Mouse (Mus musculus): Measurements from ENCODE around the gene Arx.

Arx gene

DNA sequence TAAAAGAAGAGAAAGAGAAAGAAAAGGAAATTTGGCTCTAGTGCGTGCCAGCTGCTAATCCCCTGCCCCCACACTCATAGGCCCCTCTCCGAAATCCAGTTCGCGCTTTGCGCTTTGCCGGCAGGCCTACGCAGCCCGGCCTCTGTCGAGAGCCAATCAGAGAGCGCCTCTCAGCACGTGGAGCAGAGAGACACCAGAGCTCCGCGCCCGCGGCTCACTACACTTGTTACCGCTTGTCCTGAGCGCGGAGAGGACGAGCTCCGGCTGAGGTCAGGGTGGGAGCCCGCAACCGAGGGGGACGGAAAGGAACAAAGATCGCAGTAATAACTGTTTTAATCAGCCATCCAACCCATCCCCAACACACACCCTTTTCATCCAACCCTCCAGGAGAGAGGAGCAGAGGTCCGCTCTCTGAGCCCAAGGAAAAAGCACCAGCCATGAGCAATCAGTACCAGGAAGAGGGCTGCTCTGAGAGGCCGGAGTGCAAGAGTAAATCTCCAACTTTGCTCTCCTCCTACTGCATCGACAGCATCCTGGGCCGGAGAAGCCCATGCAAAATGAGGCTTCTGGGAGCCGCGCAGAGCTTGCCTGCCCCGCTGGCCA, at the start of gene Arx:
TSS of gene Arx (plus strand) at position 155 of the 603 bp plus-strand sequence.
- WGBS = 8% methylated on average over 31 of the region's 31 CpGs

DNA sequence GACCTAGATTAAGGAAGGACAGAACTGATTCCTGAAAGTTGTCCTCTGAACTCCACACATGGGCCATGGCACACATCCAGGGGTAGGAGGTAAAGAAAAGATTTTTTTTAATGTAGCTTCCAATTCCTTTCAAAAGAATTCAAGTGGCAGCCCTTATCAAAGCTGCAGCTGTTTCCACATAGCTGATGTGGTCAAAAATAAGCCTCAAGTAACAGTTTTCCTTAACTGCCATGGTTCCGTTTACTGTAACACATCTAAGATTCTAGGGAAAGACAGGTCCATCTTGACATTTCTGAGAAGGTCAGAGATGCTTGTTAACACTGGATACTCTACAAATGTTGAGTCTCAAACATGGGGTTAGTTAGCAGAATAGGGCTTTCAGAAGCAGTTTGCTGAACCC, 34.9 kb upstream of the Arx start:
- WGBS = 86% methylated on average over 1 of the region's 1 CpGs

DNA sequence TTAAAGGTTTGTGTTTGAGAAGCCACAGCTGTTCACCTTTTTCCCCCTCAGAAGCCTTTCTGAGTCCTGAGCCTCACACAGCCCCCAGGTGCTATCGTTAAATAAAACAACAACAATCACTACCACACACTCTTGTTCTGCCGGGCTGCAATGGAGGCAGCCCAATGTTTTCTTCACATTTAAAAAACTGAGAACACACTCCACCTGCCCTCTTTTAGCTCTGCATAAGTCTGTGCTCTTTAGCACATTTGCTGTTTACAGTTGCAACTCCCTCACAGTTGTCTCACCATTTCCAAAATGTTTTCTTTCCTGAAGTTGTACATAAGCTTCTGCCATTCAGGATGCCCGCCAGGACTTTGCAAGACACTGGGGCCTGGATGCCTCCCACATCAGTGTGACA, 10.6 kb upstream of the Arx start:
- 31% methylated on average over 3 of the region's 3 CpGs for WGBS

DNA sequence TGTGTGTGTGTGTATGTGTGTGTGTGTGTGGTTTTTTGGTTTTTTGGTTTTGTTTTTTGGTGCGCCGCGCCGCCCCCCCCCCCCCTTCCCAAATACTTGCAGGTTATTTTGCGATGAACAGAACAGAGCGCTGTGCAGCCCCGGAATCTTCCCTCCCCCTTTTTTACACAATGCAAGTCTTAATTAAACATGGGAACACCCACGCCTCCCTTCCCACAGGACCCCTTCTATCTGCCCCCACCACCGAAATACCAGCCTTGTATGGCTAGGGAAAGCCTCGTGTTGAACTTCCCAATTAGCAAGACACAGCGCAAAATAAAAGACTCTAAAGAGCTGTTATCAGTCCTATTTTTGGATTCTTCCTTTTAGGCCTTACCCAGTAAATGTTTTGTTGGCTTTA, 6.3 kb upstream of the Arx start:
- WGBS = 15% methylated on average over 3 of the region's 11 CpGs

DNA sequence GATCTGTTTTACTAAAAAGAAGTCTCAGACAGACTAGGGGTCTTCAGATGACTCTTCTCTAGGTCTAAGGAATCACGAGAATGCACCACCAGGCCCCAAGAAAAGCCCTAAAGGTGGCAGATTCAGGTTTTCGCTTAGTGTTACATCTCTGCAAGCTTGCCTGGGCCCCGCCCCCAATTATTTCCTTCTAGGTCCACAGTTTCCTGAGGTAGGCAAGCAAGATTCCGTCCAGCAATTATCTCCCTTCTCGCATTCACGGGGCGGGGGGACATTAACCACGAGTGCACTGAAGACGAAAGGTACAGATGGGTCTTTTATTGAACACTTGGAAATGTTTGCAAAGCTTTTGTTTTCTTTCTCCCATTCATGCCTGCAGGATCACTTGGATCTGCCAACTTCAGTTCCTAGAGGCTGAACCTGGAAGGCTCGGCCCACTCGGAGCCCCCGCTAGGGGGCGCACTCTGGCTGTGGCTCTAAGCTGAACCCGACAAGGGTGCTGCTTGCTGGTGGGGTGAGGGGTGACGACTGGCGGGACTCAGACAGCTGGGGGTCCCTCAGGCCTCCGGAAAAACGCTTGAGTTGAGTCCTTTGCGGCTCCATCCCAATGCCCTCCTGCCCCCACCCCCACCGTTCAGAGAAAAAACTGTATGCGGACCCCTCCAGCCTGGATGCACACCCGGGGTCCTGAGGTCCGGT, 5.1 kb upstream of the Arx start:
- WGBS = 9% methylated on average over 23 of the region's 23 CpGs

DNA sequence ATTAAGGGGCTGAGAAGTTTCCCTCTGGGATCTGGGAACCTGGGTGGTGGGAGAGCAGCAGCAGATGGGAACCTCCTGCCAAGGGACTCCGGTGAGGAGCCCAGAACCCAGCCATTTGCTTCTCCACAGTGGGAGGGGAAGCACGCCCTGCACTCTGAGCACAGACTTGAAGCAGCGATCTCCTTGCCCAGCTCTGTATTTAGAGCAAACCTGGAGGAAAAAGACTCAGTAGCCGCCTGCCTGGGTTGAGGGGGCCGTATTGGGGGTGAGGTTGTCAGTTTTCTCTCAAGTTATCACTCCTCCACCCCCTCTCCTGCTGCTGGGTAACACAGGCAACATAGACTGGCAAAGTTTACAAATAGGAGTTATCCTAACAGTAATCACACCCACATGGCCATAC, 4.5 kb upstream of the Arx start:
- 1% methylated on average over 5 of the region's 5 CpGs for WGBS

DNA sequence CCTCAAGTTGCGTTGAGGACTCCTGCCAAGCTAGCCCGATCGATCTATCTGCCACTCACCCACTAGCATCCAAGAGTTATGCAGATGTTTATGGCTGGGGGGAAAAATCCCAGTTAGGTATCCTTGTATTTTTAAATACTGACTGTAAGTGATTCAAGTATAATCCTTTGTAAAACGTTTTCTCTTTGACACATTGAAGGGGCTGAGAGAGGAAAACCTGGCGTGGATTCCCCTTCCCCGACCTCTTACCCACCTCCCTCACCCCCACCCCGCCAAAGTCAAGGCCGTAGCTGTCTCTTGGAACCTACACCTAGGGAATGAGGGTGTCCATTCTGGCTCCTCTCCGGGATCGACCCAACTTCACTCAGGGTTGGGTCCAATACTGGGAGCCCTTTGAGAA, 1.2 kb upstream of the Arx start:
- WGBS = 9% methylated on average over 10 of the region's 10 CpGs

DNA sequence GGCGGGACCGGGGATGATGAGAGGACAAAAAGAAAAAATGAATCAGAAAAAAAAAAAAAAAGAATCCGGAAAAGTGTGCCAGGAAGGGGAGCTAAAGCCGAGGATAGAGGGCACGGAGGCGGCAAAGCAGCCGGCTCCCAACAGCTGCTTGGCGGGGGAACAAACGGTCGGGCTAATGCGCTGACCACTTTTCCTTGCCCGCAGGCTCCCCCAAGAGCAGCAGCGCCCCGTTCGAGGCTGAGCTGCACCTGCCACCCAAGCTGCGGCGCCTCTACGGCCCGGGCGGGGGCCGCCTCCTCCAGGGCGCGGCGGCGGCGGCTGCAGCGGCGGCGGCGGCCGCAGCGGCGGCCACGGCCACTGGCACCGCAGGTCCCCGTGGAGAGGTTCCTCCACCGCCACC, 2.1 kb downstream of the Arx start:
- WGBS = 9% methylated on average over 11 of the region's 37 CpGs

DNA sequence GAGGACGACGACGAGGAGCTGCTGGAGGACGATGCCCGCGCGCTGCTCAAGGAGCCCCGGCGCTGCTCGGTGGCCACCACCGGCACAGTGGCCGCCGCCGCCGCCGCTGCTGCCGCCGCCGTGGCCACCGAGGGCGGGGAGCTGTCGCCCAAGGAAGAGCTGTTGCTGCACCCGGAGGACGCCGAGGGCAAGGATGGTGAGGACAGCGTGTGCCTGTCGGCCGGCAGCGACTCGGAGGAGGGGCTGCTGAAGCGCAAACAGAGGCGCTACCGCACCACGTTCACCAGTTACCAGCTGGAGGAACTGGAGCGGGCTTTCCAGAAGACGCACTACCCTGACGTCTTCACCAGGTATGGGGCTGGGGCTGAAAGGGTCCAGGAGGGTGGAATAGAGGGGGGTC, 2.8 kb downstream of the Arx start:
- WGBS = 5% methylated on average over 35 of the region's 37 CpGs

DNA sequence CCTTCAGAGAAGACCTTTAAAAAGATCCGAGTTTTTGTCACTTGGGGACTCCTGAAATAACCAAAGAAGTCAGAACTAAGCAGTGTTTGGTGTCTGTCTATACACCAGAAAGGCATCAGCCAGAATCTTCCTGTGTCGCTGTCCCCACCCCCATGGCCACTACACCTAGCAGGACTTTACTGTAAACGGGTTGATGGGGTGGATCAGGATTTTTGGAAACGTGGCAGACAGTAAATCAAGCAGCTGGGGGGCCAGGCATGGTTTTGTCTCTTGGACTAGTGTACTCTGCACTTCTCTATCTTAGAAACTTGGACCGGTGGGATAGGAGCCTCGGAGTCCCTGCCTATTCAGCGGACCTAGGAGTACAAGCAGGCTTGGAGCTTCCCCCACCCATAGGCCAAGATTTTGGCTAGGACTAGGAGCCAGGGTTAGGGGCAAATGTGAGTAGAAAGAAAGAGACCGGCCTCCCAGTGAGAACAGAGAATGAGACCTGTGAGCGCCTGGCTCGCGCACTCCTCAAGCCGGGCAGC, 3.7 kb downstream of the Arx start:
- 7% methylated on average over 12 of the region's 12 CpGs for WGBS

DNA sequence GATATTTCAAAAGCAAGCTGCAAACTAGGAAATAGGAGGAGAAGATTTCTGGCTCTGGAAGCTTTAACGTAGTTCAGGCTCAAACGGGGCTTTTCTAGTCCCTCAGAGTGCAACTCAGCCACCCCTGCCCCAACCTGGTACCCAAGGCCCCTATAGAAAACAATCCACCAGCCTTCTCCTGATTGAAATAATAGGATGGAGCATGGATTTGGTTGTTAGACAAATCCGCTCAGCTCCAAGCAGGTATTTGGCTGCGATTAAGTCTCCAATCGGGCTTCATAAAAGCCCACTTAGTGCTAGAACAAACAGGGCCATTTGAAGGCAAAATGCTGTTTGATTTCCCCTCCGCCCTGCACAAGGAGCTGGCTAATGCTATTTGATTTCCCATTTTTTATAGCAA, 5.8 kb downstream of the Arx start:
- 29% methylated on average over 6 of the region's 6 CpGs for WGBS

DNA sequence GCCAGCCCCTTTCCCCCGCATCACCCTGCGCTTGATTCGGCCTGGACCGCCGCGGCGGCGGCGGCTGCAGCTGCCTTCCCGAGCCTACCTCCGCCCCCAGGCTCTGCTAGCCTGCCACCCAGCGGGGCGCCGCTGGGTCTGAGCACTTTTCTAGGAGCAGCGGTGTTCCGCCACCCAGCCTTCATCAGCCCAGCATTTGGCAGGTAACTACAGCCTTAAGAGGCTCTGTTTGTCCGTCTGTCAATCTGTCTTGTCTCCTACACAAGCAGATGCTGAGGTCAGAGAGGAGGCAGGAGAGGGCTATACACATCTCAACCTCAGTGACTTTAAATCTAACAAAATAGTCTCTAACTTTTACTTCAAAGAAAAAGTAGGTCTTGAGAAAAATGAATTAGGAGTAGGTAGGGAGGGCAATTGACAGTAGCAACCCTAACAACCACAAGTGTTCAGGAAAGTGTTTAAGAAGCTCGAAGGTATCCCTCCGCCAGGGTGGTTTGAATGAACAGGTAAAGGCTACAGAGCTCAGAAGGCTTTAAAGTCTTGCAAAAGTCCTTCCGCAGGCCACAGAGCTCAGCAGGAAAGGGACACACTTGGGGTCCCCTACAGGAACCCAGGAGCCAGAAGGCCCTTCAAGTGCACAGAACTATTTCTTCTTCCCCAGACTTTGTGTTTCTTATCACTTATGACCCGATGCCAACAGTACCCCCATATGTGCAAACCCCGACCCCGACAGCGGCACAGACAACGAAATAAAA, 8.7 kb downstream of the Arx start:
- 11% methylated on average over 24 of the region's 25 CpGs for WGBS

DNA sequence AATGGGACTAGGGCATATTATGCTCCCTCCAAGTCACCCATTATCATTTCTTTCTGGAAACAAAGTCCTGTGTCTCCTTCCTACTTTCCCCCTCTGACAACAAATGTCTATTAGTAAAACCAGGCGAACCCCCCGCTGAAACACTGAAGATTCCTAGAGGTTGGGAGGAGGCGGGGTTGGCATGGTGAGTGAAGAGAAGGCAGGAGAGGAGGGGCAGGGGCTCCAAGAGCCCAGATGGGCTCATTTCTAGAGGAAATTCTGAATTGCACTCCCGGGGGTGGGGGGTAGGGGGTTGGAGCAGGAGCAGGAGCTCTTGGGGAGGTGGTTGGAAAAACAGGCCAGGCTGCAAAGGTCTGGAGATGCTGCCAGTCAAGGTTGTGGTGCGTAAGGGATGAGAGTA, 9.6 kb downstream of the Arx start:
- 15% methylated on average over 5 of the region's 5 CpGs for WGBS

DNA sequence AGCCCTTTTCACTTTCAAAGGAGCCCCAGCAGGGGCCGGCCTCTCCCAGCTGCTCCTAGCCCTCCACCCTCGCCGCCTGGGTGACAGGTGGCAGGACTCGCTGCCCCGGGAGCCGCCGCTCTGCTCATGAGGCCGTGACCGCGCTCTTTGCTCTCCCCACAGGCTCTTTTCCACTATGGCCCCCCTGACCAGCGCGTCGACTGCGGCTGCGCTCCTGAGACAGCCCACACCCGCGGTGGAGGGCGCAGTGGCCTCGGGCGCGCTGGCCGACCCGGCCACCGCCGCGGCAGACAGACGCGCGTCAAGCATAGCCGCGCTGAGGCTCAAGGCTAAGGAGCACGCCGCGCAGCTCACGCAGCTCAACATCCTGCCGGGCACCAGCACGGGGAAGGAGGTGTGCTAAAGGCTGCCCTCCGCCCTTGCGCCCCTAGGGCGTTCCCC, 10.8 kb downstream of the Arx start:
- 8% methylated on average over 35 of the region's 40 CpGs for WGBS

DNA sequence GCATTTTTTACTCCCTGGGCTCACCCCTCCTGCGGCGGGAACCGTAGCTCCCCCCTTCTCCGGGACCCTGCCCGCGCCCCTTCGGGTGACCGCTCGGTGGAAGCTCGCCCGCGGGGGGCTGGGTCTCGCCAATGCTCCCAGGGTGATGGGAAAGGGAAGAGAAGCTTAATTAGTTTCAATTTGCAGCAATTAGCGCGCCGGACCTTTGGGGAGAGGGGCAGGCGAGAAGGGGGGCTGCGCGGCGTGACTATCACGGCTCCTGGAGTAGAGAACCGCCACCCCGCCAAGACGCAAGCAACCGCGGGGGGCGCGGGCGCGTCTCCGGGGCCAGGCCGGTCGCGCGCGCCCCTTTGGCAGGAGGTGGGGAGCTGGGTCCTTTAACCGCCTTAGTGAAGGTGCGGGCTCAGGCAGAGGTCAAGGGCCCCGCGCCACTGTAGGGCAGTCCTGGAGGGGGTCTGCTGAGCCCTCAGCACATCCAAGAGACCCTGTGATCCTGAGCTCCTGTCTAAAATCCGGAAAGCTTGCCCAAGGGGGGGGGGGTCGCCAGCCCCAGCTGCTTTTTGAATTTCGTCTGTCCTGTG, 12.9 kb downstream of the Arx start:
- 6% methylated on average over 43 of the region's 43 CpGs for WGBS

DNA sequence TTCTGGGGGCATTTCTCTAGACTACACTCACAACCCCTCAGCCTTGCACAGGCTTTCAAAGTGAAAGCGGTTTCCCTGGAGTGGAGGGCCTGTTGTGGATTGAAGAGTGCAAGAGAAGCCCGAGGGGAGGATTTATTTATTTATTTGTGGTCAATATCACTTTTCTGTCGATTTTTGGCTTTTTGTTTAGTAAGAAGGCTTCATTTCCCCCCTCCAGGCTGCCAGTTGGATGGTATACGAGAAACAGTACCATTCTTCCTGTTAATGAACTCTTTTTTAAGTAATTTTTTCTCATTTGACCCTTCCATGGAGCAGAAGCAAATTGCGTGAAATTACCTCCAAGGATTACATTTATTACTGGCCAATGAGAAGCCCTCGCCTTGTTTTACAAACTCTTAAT, 13.5 kb downstream of the Arx start:
- WGBS = 40% methylated on average over 6 of the region's 6 CpGs

DNA sequence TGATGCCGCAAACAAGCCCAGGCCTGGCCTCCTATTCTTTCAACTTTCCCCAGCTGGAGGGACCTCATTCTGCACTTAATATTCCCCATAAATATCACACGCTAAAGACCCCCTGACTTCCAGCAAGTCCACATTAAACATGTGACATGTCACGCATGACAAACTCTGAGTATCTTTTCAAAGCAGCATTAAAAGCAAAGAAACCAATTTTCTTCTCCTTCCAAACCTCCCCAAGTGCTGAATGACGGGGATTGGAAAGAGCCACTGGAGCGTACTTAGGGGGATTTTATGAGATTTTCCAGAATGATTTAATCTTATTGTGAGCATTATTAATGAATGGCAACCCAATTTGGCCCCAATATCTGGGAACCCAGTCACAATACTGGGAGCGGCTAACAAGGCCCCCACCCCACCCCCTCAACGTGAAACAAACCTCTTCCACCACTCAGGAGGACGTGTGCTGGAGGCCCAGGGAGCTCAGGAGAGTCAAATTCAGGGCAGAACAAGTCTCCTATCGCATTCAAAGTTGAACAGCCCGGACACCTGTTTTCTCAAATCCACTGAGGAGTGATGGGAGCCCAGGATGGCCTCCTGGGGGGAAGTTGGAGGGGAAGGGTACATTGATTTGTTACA, 14.1 kb downstream of the Arx start:
- 44% methylated on average over 10 of the region's 10 CpGs for WGBS

DNA sequence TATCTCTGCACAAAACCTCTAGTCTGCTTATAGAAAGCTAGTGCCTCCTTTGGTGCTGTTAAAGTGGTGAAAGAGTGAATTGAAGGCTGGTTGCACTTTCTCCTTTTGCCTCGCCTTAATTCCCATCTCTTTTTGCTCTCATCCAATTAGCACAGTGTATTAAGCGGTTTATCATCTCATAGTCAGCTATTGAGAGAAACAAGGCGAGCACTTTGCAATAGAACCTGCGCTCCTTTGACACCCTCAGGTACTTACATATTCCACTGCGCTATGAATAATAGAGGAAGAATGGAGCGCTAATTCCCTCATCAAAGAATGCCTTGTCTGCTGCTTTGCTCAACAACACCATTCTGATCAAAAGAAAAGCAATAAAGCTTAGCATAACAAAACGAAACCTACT, 15.6 kb downstream of the Arx start:
- 30% methylated on average over 7 of the region's 7 CpGs for WGBS

DNA sequence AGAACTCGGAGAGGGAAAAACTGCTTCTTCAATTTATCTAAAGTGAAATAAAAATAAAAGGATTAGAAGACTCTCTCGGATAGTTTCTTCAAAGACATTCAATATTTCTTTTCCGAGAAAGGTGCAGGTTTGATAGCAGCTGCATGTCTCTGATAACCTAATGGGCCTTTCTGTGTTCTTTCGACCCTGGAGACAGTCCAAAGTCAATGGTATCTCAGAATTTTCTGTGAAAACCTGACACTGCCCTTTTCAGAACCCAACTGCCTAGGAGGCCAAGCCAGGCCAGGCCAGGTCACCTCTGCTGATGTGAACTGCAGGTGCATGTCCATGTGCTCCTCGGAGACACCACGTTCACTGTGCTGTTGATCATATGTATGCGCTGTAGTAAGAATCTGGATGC, 19.5 kb downstream of the Arx start:
- 93% methylated on average over 7 of the region's 7 CpGs for WGBS

DNA sequence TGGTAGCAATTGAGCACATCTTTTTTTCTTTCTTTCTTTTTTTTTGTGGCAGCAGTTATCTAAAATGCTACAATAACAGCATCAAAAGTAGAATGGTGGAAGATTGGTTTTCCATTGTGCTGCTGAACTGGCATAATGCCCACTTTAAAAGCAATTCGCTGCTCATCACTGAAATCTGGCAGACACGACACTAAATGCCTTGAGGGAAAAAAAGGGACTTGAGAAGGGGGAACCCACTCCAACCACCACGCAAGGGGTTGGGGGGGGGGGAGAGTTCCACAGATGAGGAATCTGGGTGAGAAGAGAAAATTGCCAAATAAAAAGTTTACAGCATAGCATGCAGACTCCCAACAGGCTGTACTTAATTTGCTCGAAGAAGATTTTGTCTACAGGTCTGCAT, 31.3 kb downstream of the Arx start:
- 54% methylated on average over 4 of the region's 4 CpGs for WGBS

DNA sequence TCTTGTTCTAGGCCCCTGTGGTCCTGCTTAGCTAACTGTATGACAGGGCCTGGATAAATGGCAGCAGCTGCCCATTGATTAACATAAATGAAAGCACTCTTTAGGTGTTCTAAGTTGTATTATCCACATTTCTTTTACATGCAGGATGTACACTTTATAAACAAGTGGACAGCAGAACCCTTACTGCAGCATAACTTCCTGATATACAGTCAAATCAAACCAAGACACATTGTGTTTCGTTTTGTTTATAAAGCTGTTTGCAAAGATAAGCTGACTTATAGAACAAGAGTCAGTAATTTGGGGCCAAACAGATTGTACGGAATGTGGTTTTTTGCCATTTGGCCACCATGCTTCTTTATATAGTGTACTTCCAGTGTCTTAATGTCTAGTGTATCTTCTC, 33.7 kb downstream of the Arx start:
- WGBS = 89% methylated on average over 2 of the region's 2 CpGs

DNA sequence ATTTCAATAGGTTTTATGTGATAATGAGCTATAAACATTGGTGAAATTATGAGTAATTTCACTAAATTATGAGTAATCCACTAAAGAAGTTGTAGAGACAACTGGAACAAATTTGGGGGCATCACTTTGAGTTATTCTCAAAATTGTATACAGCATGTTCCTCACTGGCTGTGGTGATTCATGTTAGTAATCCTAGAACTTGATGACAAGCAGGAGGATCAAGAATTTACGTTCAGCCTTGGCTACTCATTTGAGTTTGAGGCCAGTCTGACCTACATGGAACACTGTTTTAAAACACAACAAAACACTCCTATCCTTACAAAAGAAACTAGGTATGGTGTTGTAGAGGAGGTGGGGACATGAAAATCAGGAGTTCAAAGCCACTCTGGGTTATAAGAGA, 35.1 kb downstream of the Arx start:
- 81% methylated on average over 1 of the region's 1 CpGs for WGBS

Measured in cerebral cortex, adult 2 months (tissue).